Mouse (Mus musculus): ENCODE data around the gene Acsl4.
A peak's percentile ranks its signal among the peaks of the same experiment; 100 is the strongest.

Gene Acsl4

GRCm38 (mm10) chrX:142390247-142390908 lies at the start of gene Acsl4:
TSS of gene Acsl4 (minus strand) at chrX:142390535.
- DNase-seq (ENCODE audit: low spot score in 2 of 2), result peak; percentile 90 to 91

- no peak for DNase-seq (ENCODE audit: low spot score in 2 of 2)
Observed at GRCm38 (mm10) chrX:142437971-142438504, 47.7 kb upstream of the Acsl4 start.

- no peak for DNase-seq (ENCODE audit: low spot score in 2 of 2)
Observed at GRCm38 (mm10) chrX:142432846-142433245, 42.5 kb upstream of the Acsl4 start.

GRCm38 (mm10) chrX:142427111-142427510 lies 36.8 kb upstream of the Acsl4 start:
- no peak for DNase-seq (ENCODE audit: low spot score in 2 of 2)

GRCm38 (mm10) chrX:142426628-142427027 lies 36.3 kb upstream of the Acsl4 start:
- peak in 1 of 2 experiments; percentile 8 for DNase-seq (ENCODE audit: low spot score in 2 of 2)

- no peak for DNase-seq (ENCODE audit: low spot score in 2 of 2)
Observed at GRCm38 (mm10) chrX:142413884-142414283, 23.5 kb upstream of the Acsl4 start.

- no peak for DNase-seq (ENCODE audit: low spot score in 2 of 2)
Observed at GRCm38 (mm10) chrX:142410060-142410459, 19.7 kb upstream of the Acsl4 start.

GRCm38 (mm10) chrX:142409338-142409737 lies 19.0 kb upstream of the Acsl4 start:
- no peak for DNase-seq (ENCODE audit: low spot score in 2 of 2)

- DNase-seq (ENCODE audit: low spot score in 2 of 2), result no peak
Observed at GRCm38 (mm10) chrX:142403114-142403513, 12.8 kb upstream of the Acsl4 start.

- DNase-seq (ENCODE audit: low spot score in 2 of 2), result no peak
Observed at GRCm38 (mm10) chrX:142398621-142399020, 8.3 kb upstream of the Acsl4 start.

- no peak for DNase-seq (ENCODE audit: low spot score in 2 of 2)
Observed at GRCm38 (mm10) chrX:142390909-142391265, 552 bp upstream of the Acsl4 start.

GRCm38 (mm10) chrX:142389581-142390159 lies 665 bp downstream of the Acsl4 start:
- peak in 1 of 2 experiments; percentile 7 for DNase-seq (ENCODE audit: low spot score in 2 of 2)

- no peak for DNase-seq (ENCODE audit: low spot score in 2 of 2)
Observed at GRCm38 (mm10) chrX:142388141-142388540, 2.2 kb downstream of the Acsl4 start.

- no peak for DNase-seq (ENCODE audit: low spot score in 2 of 2)
Observed at GRCm38 (mm10) chrX:142387634-142388033, 2.7 kb downstream of the Acsl4 start.

GRCm38 (mm10) chrX:142384918-142385317 lies 5.4 kb downstream of the Acsl4 start:
- no peak for DNase-seq (ENCODE audit: low spot score in 2 of 2)

GRCm38 (mm10) chrX:142379894-142380293 lies 10.4 kb downstream of the Acsl4 start:
- DNase-seq (ENCODE audit: low spot score in 2 of 2), result no peak

- DNase-seq (ENCODE audit: low spot score in 2 of 2), result no peak
Observed at GRCm38 (mm10) chrX:142378048-142378447, 12.3 kb downstream of the Acsl4 start.

- no peak for DNase-seq (ENCODE audit: low spot score in 2 of 2)
Observed at GRCm38 (mm10) chrX:142377358-142377757, 13.0 kb downstream of the Acsl4 start.

- no peak for DNase-seq (ENCODE audit: low spot score in 2 of 2)
Observed at GRCm38 (mm10) chrX:142376747-142377146, 13.6 kb downstream of the Acsl4 start.

- no peak for DNase-seq (ENCODE audit: low spot score in 2 of 2)
Observed at GRCm38 (mm10) chrX:142375519-142375918, 14.8 kb downstream of the Acsl4 start.

GRCm38 (mm10) chrX:142372393-142372792 lies 17.9 kb downstream of the Acsl4 start:
- DNase-seq (ENCODE audit: low spot score in 2 of 2), result no peak

- DNase-seq (ENCODE audit: low spot score in 2 of 2), result peak; percentile 28 to 32
Observed at GRCm38 (mm10) chrX:142369935-142370334, 20.4 kb downstream of the Acsl4 start.

- DNase-seq (ENCODE audit: low spot score in 2 of 2), result no peak
Observed at GRCm38 (mm10) chrX:142363882-142364281, 26.5 kb downstream of the Acsl4 start.
